ENCODE assay signal across 9 mouse cellular contexts in genomic region chr5:53274811-53275355, GRCm38 (mm10). TPM values are rescaled to one million over a fixed set of nuclear protein-coding genes. Genes with fewer than 3 reads are reported as not detected.
A peak's percentile ranks its signal among the peaks of the same experiment; 100 is the strongest.
DNase-seq lines count a peak whose midpoint lies in the region; ATAC-seq and TF ChIP-seq lines count a peak whose summit lies in the region.
"Had no signal": no experiment of that assay in that cellular context is flagged by ENCODE, and none has a peak within 500 bp of the region (broad histone marks: within the 10 kb centered on the region; RNA-seq: fewer than 3 reads in every experiment).

No protein-coding gene starts in this region.

- H3K27ac ChIP-seq in forebrain, embryonic 12.5 days: peak overlapping the region; percentile 76
- no peak overlapping the region for H3K27ac ChIP-seq in kidney, postnatal 0 days
- H3K27ac ChIP-seq: lung, embryonic 15.5 days had no signal

- no peaks in the 10 kb centered on the region for H3K9me3 ChIP-seq in forebrain, embryonic 12.5 days
- H3K9me3 ChIP-seq in kidney, postnatal 0 days (replicated peaks; ENCODE audit: low read length): no peaks in the 10 kb centered on the region
- H3K9me3 ChIP-seq: lung, embryonic 15.5 days had no signal

- ATAC-seq in frontal cortex, adult (ENCODE audit: low TSS enrichment): no peak
- ATAC-seq in forebrain, embryonic 12.5 days (ENCODE audit: low FRiP score): peak; percentile 0; the same call in 1 of the 2 replicates
- ATAC-seq in kidney, postnatal 0 days (replicated peaks; ENCODE audit: low FRiP score, low read depth): no peak
- ATAC-seq in erythroid progenitor cell, adult 5-6 weeks (replicated peaks; ENCODE audit: low FRiP score, poor library complexity, severe bottlenecking): no peak

- peak; percentile 33 to 35 for DNase-seq in frontal cortex, postnatal 25 days (ENCODE audit: low spot score in 2 of 2)
- DNase-seq in right cerebral cortex, adult 2 months (ENCODE audit: low spot score in 2 of 2): peak; percentile 66
- no peak for DNase-seq in right cerebral cortex, adult 18-20 months
- DNase-seq in kidney, postnatal 0 days (ENCODE audit: low spot score): peak; percentile 72
- DNase-seq in ovary, postnatal 36 days (ENCODE audit: low spot score): peak; percentile 33

- H3K9ac ChIP-seq in forebrain, embryonic 12.5 days: no peak overlapping the region
- H3K9ac ChIP-seq in kidney, postnatal 0 days (ENCODE audit: low read depth, low read length): no peak overlapping the region
- H3K9ac ChIP-seq: lung, embryonic 15.5 days had no signal

- H3K36me3 ChIP-seq in forebrain, embryonic 12.5 days (replicated peaks): no peaks in the 10 kb centered on the region; the same call in 1 of the 2 replicates
- H3K36me3 ChIP-seq in kidney, postnatal 0 days (ENCODE audit: insufficient read depth, low read length): peaks cover 14% of the 10 kb centered on the region; the same call in 1 of the 2 replicates

- H3K27me3 ChIP-seq in forebrain, embryonic 12.5 days: no peaks in the 10 kb centered on the region; the same call in 1 of the 2 replicates
- H3K27me3 ChIP-seq in kidney, postnatal 0 days (ENCODE audit: insufficient read depth, low read length): no peaks in the 10 kb centered on the region
- H3K27me3 ChIP-seq: lung, embryonic 15.5 days had no signal

- peak; percentile 75 for TF ChIP-seq CTCF in kidney, postnatal 0 days (IDR thresholded peaks at IDR 0.05; ENCODE audit: low read depth)

- no peak overlapping the region for H3K4me3 ChIP-seq in forebrain, embryonic 12.5 days (replicated peaks)
- H3K4me3 ChIP-seq in kidney, postnatal 0 days (replicated peaks; ENCODE audit: low read depth, low read length): no peak overlapping the region
- H3K4me3 ChIP-seq: lung, embryonic 15.5 days had no signal

- peaks cover 49% of the 10 kb centered on the region; the same call in 1 of the 2 replicates for H3K4me1 ChIP-seq in forebrain, embryonic 12.5 days
- H3K4me1 ChIP-seq in kidney, postnatal 0 days (replicated peaks; ENCODE audit: insufficient read depth, low read length): peaks cover 7% of the 10 kb centered on the region; the same call in 1 of the 2 replicates

- H3K4me2 ChIP-seq in forebrain, embryonic 12.5 days: no peak overlapping the region
- no peak overlapping the region for H3K4me2 ChIP-seq in kidney, postnatal 0 days (ENCODE audit: low read length)
- H3K4me2 ChIP-seq: lung, embryonic 15.5 days had no signal

- 20% methylated on average over 5 of the region's 5 CpGs for WGBS in forebrain, embryonic 12.5 days
- WGBS in kidney, postnatal 0 days: 32% methylated on average over 5 of the region's 5 CpGs

RNA-seq across cellular contexts. Expression of gene Smim20, which starts 8.0 kb away (rescaled TPM):
- polyA plus RNA-seq in forebrain, embryonic 12.5 days (2016; fragmentation: Nextera tagmentation; extraction: Ambion mirVana): 58.2 and 59.1 TPM in 2 replicates
- 135 and 143 TPM in 2 replicates for polyA plus RNA-seq in kidney, postnatal 0 days (2015; fragmentation: Nextera tagmentation; extraction: Ambion mirVana)
- total RNA-seq in erythroid progenitor cell, adult 5-6 weeks (2015; ENCODE audit: low replicate concordance): 1.3 and 28.8 TPM in 2 replicates
- 12.8 and 16.4 TPM in 2 replicates for total RNA-seq in erythroid progenitor cell, adult 5-6 weeks (2017; ENCODE audit: low replicate concordance)
